Mouse (Mus musculus): ENCODE data around the gene Rnf152.

The Rnf152 gene

GRCm38 (mm10) chr1:105356291-105357011, at the start of gene Rnf152:
TSS of gene Rnf152 (minus strand) at chr1:105356710.
- peak; percentile 79 to 82 for DNase-seq

GRCm38 (mm10) chr1:105402853-105403252, 46.3 kb upstream of the Rnf152 start:
- no peak for DNase-seq

GRCm38 (mm10) chr1:105384141-105384937, 27.8 kb upstream of the Rnf152 start:
- DNase-seq = no peak

GRCm38 (mm10) chr1:105377546-105377945, 21.0 kb upstream of the Rnf152 start:
- no peak for DNase-seq

- DNase-seq = peak in 1 of 2 experiments; percentile 21
Measured at GRCm38 (mm10) chr1:105374618-105375017, 18.1 kb upstream of the Rnf152 start.

GRCm38 (mm10) chr1:105362701-105363100, 6.2 kb upstream of the Rnf152 start:
- DNase-seq = no peak

- no peak for DNase-seq
Measured at GRCm38 (mm10) chr1:105358896-105359295, 2.4 kb upstream of the Rnf152 start.

- peak in 1 of 2 experiments; percentile 59 for DNase-seq
Measured at GRCm38 (mm10) chr1:105355910-105356290, 610 bp downstream of the Rnf152 start.

GRCm38 (mm10) chr1:105354901-105355891, 1.3 kb downstream of the Rnf152 start:
- peak; percentile 61 to 64 for DNase-seq

GRCm38 (mm10) chr1:105351806-105352205, 4.7 kb downstream of the Rnf152 start:
- no peak for DNase-seq

GRCm38 (mm10) chr1:105342305-105342704, 14.2 kb downstream of the Rnf152 start:
- DNase-seq = no peak

GRCm38 (mm10) chr1:105340943-105341342, 15.6 kb downstream of the Rnf152 start:
- DNase-seq = no peak

- DNase-seq = no peak
Measured at GRCm38 (mm10) chr1:105337397-105337796, 19.1 kb downstream of the Rnf152 start.

GRCm38 (mm10) chr1:105336096-105336495, 20.4 kb downstream of the Rnf152 start:
- DNase-seq = no peak

GRCm38 (mm10) chr1:105332087-105332731, 24.3 kb downstream of the Rnf152 start:
- DNase-seq = no peak

- DNase-seq = no peak
Measured at GRCm38 (mm10) chr1:105331605-105332004, 24.9 kb downstream of the Rnf152 start.

- no peak for DNase-seq
Measured at GRCm38 (mm10) chr1:105330581-105331320, 25.8 kb downstream of the Rnf152 start.

GRCm38 (mm10) chr1:105327789-105328188, 28.7 kb downstream of the Rnf152 start:
- no peak for DNase-seq

GRCm38 (mm10) chr1:105324636-105325035, 31.9 kb downstream of the Rnf152 start:
- no peak for DNase-seq

- DNase-seq = no peak
Measured at GRCm38 (mm10) chr1:105314010-105314800, 42.3 kb downstream of the Rnf152 start.

GRCm38 (mm10) chr1:105312601-105312901, 44.0 kb downstream of the Rnf152 start:
- no peak for DNase-seq
